Mouse (Mus musculus) liver, postnatal 0 days (tissue): ENCODE data around the gene 1700014D04Rik.

Experiments used
- CTCF ChIP-seq: sonication (generic); IDR thresholded peaks from 2 replicates; pipeline ENCODE4 v1.5.1; 2016; ENCODE audit warnings: antibody characterized with exemption, low read depth
- EP300 ChIP-seq: IDR thresholded peaks from 2 replicates; pipeline ENCODE4 v1.6.1; 2016; ENCODE audit warnings: antibody characterized with exemption, low read depth, mild to moderate bottlenecking

GRCm38 (mm10) chr13:59704562-59704961, 42.0 kb downstream of the 1700014D04Rik start:
- TF ChIP-seq CTCF, result peak; percentile 42
- no peak for TF ChIP-seq EP300
